Mouse (Mus musculus): ENCODE measurements around the gene Cacna2d4. TPM values are rescaled to one million over a fixed set of nuclear protein-coding genes. Genes with fewer than 3 reads are reported as not detected.

Gene Cacna2d4
- polyA plus RNA-seq, 1 experiment from 2014 or later: 0.09 TPM

DNA sequence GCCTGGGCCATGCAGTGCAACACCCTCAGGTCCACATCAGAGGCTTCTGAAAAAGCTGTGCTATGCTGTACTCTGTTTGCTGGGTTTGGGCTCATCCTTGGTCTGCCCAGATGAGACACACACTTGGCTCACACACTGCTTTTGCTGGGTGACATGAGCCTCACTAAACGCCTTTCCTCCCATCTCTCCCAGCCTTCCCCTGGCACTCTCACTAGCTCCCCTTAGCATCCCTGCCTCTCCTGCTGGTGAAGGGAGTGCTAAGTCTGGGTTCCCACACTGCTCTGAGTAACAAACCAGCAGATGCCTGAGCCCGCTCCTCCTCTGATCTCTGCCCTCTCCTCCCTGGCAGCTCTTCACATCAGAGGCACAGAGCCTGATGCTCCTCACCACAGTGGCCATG lies 40.4 kb downstream of the Cacna2d4 start:
- Histone ChIP-seq H3K4me3 (no peak overlapping the region), H3K9me3 (no peaks in the 10 kb centered on the region), H3K4me1 (replicated peaks) (peaks cover 24% of the 10 kb centered on the region), H3K27me3 (ENCODE audit: insufficient read depth, poor library complexity, severe bottlenecking) (no peaks in the 10 kb centered on the region), H3K27ac (peak overlapping the region; percentile 37), H3K36me3 (no peaks in the 10 kb centered on the region)
- DNase-seq (ENCODE audit: low spot score): no peak
- WGBS: 78% methylated on average over 2 of the region's 2 CpGs

DNA sequence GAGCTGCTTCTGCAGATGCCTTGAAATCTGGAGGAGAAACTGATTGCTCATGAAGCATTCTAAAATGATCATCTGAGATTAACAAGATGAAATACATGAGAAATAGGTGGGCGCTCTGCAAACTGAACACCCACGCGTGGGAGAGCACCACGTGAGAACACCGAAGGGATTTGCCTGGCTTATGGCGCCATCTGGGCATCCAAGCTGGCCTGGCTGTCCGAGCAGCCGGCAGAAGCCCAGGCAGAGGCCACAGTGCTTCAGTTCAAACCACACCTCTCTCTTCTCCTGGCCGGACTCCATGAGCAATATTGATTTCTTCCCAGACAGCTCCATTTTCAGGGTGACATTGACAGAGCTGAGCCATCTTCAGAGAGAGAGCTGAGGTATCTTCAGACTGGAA lies 44.4 kb downstream of the Cacna2d4 start:
- Histone ChIP-seq H3K4me1 (replicated peaks) (peaks cover 19% of the 10 kb centered on the region), H3K4me3 (no peak overlapping the region), H3K9me3 (no peaks in the 10 kb centered on the region), H3K27ac (no peak overlapping the region; the same call in 1 of the 2 replicates), H3K27me3 (ENCODE audit: insufficient read depth, poor library complexity, severe bottlenecking) (no peaks in the 10 kb centered on the region), H3K36me3 (no peaks in the 10 kb centered on the region)
- 81% methylated on average over 9 of the region's 9 CpGs for WGBS
- DNase-seq (ENCODE audit: low spot score): no peak

DNA sequence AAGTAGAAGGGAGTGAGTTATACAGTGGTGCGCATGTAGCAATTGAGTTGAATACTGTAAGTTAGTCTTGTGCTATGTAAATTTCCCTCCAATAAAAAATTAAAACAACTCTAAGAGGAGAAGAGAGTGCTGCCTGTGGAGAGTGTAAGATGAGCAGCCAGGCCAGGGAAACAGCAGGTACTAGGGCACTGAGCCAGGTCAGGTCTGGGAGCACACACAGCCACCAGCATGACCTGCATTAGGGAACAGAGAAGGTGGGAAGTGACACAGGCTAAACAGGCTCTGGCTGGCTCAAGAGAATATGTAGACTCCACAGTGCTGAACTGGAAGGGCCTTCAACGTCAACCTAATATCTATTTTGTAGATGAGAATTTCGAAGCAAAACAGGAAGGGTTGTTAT lies 65.0 kb downstream of the Cacna2d4 start:
- H3K27me3 ChIP-seq (ENCODE audit: insufficient read depth, poor library complexity, severe bottlenecking): no peaks in the 10 kb centered on the region
- H3K4me1 ChIP-seq (replicated peaks): no peaks in the 10 kb centered on the region
- WGBS: 91% methylated on average over 3 of the region's 3 CpGs
- no peak overlapping the region for H3K4me3 ChIP-seq
- no peak overlapping the region for H3K27ac ChIP-seq
- no peaks in the 10 kb centered on the region for H3K9me3 ChIP-seq
- H3K36me3 ChIP-seq: no peaks in the 10 kb centered on the region
- DNase-seq (ENCODE audit: low spot score): no peak

DNA sequence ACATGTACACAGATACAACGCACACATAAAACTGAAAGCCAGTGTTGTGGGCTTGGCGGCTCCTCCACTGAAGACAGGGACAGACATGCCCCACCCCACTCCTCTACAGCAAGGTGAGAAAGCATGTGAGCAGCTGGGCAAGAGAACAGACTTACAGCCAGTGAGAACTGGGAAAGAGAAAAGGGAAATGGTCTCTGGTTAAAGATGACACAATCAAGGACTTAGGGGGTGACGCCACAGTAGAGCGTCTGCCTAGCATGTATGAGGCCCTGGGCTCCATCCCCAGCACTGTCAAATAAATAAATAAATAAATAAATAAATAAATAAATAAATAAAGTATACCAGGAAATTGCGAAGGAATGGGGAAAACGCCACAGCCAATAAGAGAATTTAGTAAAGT lies 67.0 kb downstream of the Cacna2d4 start:
- Histone ChIP-seq H3K27me3 (ENCODE audit: insufficient read depth, poor library complexity, severe bottlenecking) (no peaks in the 10 kb centered on the region), H3K27ac (no peak overlapping the region), H3K9me3 (no peaks in the 10 kb centered on the region), H3K4me1 (replicated peaks) (no peaks in the 10 kb centered on the region; the same call in 1 of the 2 replicates), H3K36me3 (no peaks in the 10 kb centered on the region), H3K4me3 (no peak overlapping the region)
- DNase-seq (ENCODE audit: low spot score): no peak
- WGBS: 91% methylated on average over 6 of the region's 6 CpGs

DNA sequence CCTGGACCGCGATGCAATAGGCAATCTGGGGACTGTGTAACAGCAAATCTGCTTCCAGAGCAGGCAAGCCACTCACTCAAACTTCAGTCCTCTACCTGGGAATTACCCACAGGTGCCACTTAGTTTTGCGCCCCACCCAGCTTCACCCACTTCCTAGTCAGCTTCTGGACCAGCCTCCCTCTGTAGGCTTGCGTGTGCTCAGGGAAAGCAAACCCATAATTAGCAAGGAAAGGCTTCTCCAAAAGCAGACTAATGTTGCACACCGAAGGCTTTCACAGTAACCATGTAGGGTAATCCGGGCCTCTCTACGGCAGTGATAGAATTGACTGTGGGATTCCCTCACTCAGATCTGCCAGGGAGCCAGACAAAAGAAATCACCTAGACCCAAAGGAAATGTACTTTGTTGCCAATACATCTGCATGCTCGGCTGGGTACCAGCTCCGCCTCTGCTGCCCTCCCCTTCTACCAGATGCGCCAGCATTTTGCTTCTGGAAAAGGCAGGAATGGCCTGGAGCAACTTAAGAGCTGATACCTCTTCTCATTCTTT lies 71.6 kb downstream of the Cacna2d4 start:
- no peaks in the 10 kb centered on the region for H3K36me3 ChIP-seq
- no peak overlapping the region for H3K27ac ChIP-seq
- DNase-seq (ENCODE audit: low spot score): no peak
- H3K4me3 ChIP-seq: no peak overlapping the region
- H3K9me3 ChIP-seq: no peaks in the 10 kb centered on the region
- peaks cover 3% of the 10 kb centered on the region; the same call in 1 of the 2 replicates for H3K4me1 ChIP-seq (replicated peaks)
- no peaks in the 10 kb centered on the region for H3K27me3 ChIP-seq (ENCODE audit: insufficient read depth, poor library complexity, severe bottlenecking)
- 51% methylated on average over 10 of the region's 10 CpGs for WGBS

DNA sequence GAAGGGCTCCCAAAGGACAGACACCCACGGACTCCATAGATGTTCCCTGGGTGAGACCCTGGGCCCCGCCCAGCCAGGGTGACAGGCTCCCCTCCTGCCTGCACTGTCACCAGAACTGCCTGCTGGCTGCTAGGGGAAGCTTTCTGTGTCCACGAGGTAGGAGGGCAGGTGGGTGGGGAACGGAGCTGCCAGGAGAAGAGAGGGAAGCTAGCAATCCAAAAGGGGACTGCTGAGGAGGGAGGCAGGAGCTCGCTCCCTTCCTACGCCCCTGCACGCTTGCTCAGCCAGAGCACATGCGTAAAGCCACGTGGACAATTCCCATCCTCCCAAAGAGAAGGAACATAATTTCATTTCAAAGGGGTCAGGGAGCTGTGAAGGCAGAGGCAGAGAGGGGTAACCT lies 73.8 kb downstream of the Cacna2d4 start:
- no peaks in the 10 kb centered on the region for H3K36me3 ChIP-seq
- H3K9me3 ChIP-seq: no peaks in the 10 kb centered on the region
- no peak overlapping the region for H3K4me3 ChIP-seq
- no peak overlapping the region; the same call in 1 of the 2 replicates for H3K27ac ChIP-seq
- DNase-seq (ENCODE audit: low spot score): no peak
- no peaks in the 10 kb centered on the region for H3K27me3 ChIP-seq (ENCODE audit: insufficient read depth, poor library complexity, severe bottlenecking)
- H3K4me1 ChIP-seq (replicated peaks): peaks cover 17% of the 10 kb centered on the region
- 58% methylated on average over 9 of the region's 9 CpGs for WGBS

DNA sequence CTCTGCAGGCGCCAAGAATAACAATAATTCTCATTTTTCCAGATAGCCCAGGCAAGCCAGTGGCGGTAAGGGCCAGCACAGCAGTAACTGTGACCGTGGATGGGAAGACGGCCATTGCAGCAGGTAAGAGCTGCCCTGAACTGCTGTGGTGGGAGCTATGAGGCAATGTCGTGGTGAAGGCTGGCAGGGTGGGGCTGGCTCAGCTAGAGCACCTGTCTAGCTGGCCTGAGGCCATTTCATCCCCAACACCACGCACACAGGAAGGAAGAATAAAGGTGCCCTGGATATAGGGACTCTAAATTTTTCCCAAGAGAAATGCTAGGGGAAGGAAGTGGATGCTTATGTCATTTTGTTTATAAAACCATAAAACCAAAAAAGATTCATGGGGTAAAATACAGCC lies 76.1 kb downstream of the Cacna2d4 start:
- Histone ChIP-seq H3K4me3 (no peak overlapping the region), H3K4me1 (replicated peaks) (peaks cover 17% of the 10 kb centered on the region), H3K27ac (no peak overlapping the region), H3K36me3 (no peaks in the 10 kb centered on the region), H3K27me3 (ENCODE audit: insufficient read depth, poor library complexity, severe bottlenecking) (no peaks in the 10 kb centered on the region), H3K9me3 (no peaks in the 10 kb centered on the region)
- no peak for DNase-seq (ENCODE audit: low spot score)
- 89% methylated on average over 6 of the region's 6 CpGs for WGBS

DNA sequence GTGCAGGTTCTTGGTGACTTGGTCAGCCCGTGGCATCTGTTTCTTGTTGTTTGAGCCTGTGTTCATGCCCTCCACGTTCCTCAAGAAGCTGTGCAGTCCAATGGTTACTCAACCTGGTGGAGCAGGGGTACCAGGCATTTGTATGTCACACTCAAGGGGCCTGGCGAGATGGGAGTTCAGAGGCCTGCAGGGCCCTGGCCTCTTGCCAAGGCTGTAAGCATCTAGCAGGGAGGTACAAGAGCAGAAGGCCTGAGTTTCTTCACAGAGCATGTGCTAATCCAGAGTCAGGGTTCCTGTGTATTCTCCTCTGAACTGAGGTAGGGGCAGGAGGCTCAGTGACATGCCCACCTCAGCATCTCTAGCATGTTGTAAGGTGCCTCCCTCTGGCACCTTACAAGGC lies 76.8 kb downstream of the Cacna2d4 start:
- H3K4me3 ChIP-seq: no peak overlapping the region
- no peak for DNase-seq (ENCODE audit: low spot score)
- 83% methylated on average over 3 of the region's 3 CpGs for WGBS

DNA sequence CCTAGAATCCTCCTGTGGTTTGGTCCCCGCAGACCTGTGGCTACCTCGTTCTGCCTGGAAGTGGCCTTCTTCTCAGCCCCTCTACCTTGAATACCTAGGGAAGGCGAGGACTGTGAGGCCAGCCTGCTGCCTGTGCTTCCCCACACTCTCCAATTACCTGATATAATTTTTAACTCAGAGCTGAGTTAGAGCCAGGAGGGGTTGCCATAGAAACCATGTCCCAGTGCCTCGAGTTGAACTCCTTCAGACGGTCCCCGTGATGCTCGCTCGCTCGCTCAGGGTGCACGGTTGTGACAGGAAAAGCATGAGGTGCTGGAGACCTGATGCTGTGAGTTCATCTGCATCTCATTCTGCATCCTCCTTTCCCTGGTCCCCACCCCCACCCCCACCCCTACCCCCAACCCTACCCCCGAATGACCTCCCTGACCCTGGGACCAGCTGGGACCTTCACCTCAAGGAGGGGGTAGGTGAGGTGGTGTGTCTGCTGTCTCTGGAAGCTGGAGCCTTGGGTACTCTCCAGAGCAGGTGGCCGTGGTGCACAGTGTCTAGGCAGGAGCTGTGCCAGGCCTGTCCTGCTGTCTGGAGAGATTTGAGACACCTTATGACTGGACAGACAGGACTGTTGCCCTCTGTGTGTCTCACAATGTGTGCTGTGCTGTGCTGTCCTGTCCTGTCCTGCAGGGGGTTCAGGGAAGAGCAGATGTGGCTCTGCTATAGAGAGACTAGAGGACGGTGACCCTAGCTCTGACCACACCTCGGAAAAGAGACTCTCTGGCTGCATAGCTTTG lies 77.5 kb downstream of the Cacna2d4 start:
- DNase-seq (ENCODE audit: low spot score): no peak
- Histone ChIP-seq H3K27ac (peak overlapping the region; percentile 18; the same call in 1 of the 2 replicates), H3K36me3 (no peaks in the 10 kb centered on the region), H3K27me3 (ENCODE audit: insufficient read depth, poor library complexity, severe bottlenecking) (no peaks in the 10 kb centered on the region), H3K4me1 (replicated peaks) (peaks cover 17% of the 10 kb centered on the region), H3K4me3 (no peak overlapping the region), H3K9me3 (no peaks in the 10 kb centered on the region)
- WGBS: 57% methylated on average over 14 of the region's 14 CpGs

More for the DNA sequence above, 76.8 kb downstream of the Cacna2d4 start:
- Histone ChIP-seq H3K9me3 (no peaks in the 10 kb centered on the region), H3K27me3 (ENCODE audit: insufficient read depth, poor library complexity, severe bottlenecking) (no peaks in the 10 kb centered on the region), H3K4me1 (replicated peaks) (peaks cover 17% of the 10 kb centered on the region), H3K36me3 (no peaks in the 10 kb centered on the region), H3K27ac (no peak overlapping the region)

DNA sequence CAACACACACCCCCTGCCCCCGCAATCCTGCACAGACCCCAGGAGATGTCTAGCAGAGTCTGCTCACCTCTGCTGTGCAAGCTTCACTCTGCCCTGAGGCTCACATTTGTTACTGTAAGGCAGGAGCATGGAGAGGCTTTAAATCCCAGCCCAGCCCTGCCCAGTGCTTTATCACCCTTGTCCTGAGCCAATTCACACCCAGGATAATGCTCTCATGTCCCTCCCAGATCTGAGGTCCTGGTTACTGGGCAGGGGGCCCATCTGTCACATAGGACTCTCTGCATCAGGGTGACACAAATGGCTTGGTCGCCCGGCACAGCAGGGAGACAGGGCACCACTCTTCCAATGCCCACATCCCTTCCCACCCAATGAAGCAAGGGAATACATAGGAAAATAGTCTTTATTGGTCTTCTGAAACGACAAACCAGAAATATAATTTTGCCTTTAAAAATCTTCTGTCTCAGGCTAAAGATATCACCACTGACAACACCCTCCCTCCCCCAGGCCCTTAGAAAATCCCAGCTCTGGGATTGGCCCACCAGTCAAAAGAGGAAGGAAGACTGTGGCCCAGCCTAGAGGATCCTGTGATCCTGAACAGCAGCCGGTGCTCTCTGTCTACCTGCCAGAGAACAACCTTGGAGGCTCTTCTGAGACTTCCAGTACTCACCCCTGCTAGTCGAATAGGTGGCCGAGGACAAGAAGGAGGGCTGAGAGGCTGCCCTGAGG lies 78.6 kb downstream of the Cacna2d4 start:
- H3K4me1 ChIP-seq (replicated peaks): peaks cover 17% of the 10 kb centered on the region
- DNase-seq (ENCODE audit: low spot score): no peak
- H3K36me3 ChIP-seq: no peaks in the 10 kb centered on the region
- H3K9me3 ChIP-seq: no peaks in the 10 kb centered on the region
- no peaks in the 10 kb centered on the region for H3K27me3 ChIP-seq (ENCODE audit: insufficient read depth, poor library complexity, severe bottlenecking)
- H3K27ac ChIP-seq: no peak overlapping the region
- 65% methylated on average over 7 of the region's 7 CpGs for WGBS
- H3K4me3 ChIP-seq: no peak overlapping the region

DNA sequence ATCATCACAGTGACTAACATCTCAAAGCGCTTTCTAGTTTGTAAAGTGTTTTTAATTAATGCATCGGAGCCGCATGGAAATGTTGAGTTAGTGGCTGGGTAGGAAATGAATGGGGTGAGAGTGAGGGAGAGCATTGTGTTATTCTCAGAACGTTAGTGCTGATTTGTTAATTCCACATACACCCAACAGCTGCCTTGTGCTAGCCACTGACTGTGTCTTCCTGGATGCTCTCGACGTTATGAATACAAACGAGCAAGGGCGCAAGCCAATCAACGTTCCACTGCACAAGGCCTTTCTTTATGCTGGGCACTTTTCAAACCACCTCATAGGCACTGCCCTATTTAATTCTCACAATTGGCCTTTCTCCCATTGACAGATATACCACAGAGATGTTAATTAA lies 82.4 kb downstream of the Cacna2d4 start:
- 70% methylated on average over 9 of the region's 9 CpGs for WGBS
- H3K27me3 ChIP-seq (ENCODE audit: insufficient read depth, poor library complexity, severe bottlenecking): no peaks in the 10 kb centered on the region
- no peak overlapping the region for H3K27ac ChIP-seq
- no peak for DNase-seq (ENCODE audit: low spot score)
- no peaks in the 10 kb centered on the region for H3K36me3 ChIP-seq
- no peaks in the 10 kb centered on the region for H3K9me3 ChIP-seq
- H3K4me3 ChIP-seq: no peak overlapping the region
- peaks cover 15% of the 10 kb centered on the region for H3K4me1 ChIP-seq (replicated peaks)

DNA sequence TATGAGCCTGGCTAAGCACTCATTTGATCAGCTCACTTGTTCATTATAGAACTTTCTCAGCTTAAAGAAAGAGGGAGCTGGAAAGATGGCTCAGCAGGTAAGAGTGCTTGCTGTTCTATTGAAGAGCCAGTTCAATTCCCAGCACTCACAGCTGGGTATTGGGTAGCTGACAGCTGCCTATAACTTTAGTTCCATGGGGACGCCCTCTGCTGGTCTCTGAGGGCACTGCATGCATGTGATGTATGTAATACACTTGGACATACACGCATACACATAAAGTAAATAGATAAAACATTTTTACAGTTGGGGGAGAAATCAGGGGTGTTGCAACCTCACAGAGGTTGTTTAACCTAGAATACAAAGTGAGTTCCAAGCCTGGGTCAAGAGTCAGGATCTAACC lies 83.0 kb downstream of the Cacna2d4 start:
- Histone ChIP-seq H3K27ac (no peak overlapping the region), H3K36me3 (no peaks in the 10 kb centered on the region), H3K9me3 (no peaks in the 10 kb centered on the region), H3K27me3 (ENCODE audit: insufficient read depth, poor library complexity, severe bottlenecking) (peaks cover 4% of the 10 kb centered on the region; the same call in 1 of the 2 replicates), H3K4me1 (replicated peaks) (peaks cover 8% of the 10 kb centered on the region), H3K4me3 (no peak overlapping the region)
- WGBS: 86% methylated on average over 2 of the region's 2 CpGs
- DNase-seq (ENCODE audit: low spot score): no peak

DNA sequence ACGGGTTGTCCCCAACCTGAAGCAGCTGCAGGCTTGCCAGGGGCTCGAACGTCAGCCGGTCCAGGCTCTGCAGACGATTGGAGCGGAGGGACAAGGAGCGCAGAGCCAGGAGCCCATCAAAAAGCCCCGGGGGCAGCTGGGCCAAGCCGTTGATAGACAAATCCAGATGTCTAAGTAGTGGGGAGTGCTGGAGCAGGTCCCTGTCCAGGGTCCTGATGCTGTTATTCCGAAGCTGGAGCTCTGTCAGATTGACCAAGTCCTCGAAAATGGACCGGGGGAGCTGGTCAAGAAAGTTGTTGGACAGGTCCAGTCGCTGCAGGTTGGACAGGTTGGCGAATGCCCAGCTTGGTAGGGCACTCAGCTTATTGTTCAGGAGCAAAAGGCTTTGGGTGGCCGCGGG lies 84.2 kb downstream of the Cacna2d4 start:
- H3K4me3 ChIP-seq: no peak overlapping the region
- DNase-seq (ENCODE audit: low spot score): peak; percentile 56
- H3K4me1 ChIP-seq (replicated peaks): 0 out of 2 replicates have a peak, but pooled peaks cover 3% of the 10 kb centered on the region
- no peak overlapping the region for H3K27ac ChIP-seq
- no peaks in the 10 kb centered on the region for H3K9me3 ChIP-seq
- no peaks in the 10 kb centered on the region for H3K36me3 ChIP-seq
- H3K27me3 ChIP-seq (ENCODE audit: insufficient read depth, poor library complexity, severe bottlenecking): peaks cover 15% of the 10 kb centered on the region
- WGBS: 41% methylated on average over 16 of the region's 16 CpGs
